Mouse (Mus musculus): ENCODE measurements around the gene Ankrd13c.

The Ankrd13c gene

DNA sequence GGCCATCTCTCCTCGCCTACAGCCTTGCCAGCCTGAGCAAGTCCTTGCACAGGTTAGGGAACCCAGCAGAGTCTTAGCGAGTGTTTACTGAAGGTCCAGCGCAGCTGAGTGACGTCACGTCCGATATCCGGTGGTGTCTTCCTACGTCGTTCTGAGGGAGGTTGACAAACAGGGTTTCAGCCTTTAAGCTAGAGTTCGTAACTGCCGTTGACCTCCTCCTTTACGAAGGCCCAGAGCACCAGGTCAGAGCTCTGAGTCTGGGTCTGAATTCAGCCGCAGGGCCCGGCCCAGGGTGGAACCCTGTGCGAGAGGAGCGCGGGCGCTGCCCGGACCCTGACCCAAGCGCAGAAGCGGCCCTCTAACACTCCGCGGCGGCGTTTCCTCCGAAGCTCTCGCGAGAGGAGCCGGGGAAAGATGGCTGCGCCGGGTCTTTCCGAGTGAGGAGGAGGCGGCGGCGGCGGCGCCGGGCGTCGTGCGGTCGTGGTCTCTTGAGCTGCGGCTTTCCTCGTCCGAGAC is at the start of gene Ankrd13c:
Gene Ankrd13c, plus strand, starts transcription at position 397 of the 516 bp plus-strand sequence.
- peak; percentile 95 for DNase-seq (ENCODE audit: low read depth, low spot score)
- Histone ChIP-seq H3K27me3 (ENCODE audit: control insufficient read depth, insufficient read depth, low read length, poor library complexity, severe bottlenecking) (no peaks in the 10 kb centered on the region), H3K36me3 (ENCODE audit: control insufficient read depth, insufficient read depth, low read length, poor library complexity, severe bottlenecking) (no peaks in the 10 kb centered on the region)

GRCm38 (mm10) chr3:157897645-157898044 is 49.4 kb upstream of the Ankrd13c start:
- no peaks in the 10 kb centered on the region for H3K36me3 ChIP-seq (ENCODE audit: control insufficient read depth, insufficient read depth, low read length, poor library complexity, severe bottlenecking)
- DNase-seq (ENCODE audit: low read depth, low spot score) = no peak

GRCm38 (mm10) chr3:157899986-157900385 is 47.1 kb upstream of the Ankrd13c start:
- Histone ChIP-seq H3K36me3 (ENCODE audit: control insufficient read depth, insufficient read depth, low read length, poor library complexity, severe bottlenecking) (no peaks in the 10 kb centered on the region), H3K27me3 (ENCODE audit: control insufficient read depth, insufficient read depth, low read length, poor library complexity, severe bottlenecking) (no peaks in the 10 kb centered on the region)
- DNase-seq (ENCODE audit: low read depth, low spot score) = no peak

More at GRCm38 (mm10) chr3:157897645-157898044, 49.4 kb upstream of the Ankrd13c start:
- no peaks in the 10 kb centered on the region for H3K27me3 ChIP-seq (ENCODE audit: control insufficient read depth, insufficient read depth, low read length, poor library complexity, severe bottlenecking)

DNA sequence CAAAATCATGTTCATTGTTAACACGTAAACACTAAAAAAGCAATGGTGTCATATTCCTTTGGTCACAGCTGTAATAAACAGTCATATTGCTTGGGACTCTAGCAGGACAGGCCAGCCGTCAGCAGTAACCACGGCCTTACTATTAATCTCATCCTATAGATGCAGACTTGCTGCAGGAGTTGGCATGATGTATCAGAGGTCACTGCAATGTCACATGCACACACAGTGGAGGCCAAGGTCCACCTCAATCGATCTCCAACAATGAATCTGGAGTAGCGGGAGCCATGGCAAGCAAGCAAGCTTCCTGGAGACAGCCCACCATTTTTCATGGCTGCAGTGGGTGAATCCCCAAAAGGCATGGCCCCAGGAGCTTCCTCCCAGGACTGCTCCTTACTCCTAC is 45.3 kb upstream of the Ankrd13c start:
- no peaks in the 10 kb centered on the region for H3K27me3 ChIP-seq (ENCODE audit: control insufficient read depth, insufficient read depth, low read length, poor library complexity, severe bottlenecking)
- H3K36me3 ChIP-seq (ENCODE audit: control insufficient read depth, insufficient read depth, low read length, poor library complexity, severe bottlenecking) = no peaks in the 10 kb centered on the region
- DNase-seq (ENCODE audit: low read depth, low spot score) = no peak

GRCm38 (mm10) chr3:157908166-157908565 is 38.9 kb upstream of the Ankrd13c start:
- no peak for DNase-seq (ENCODE audit: low read depth, low spot score)
- Histone ChIP-seq H3K36me3 (ENCODE audit: control insufficient read depth, insufficient read depth, low read length, poor library complexity, severe bottlenecking) (no peaks in the 10 kb centered on the region), H3K27me3 (ENCODE audit: control insufficient read depth, insufficient read depth, low read length, poor library complexity, severe bottlenecking) (no peaks in the 10 kb centered on the region)

GRCm38 (mm10) chr3:157910262-157910661 is 36.8 kb upstream of the Ankrd13c start:
- no peaks in the 10 kb centered on the region for H3K36me3 ChIP-seq (ENCODE audit: control insufficient read depth, insufficient read depth, low read length, poor library complexity, severe bottlenecking)
- no peak for DNase-seq (ENCODE audit: low read depth, low spot score)

GRCm38 (mm10) chr3:157912155-157912554 is 34.9 kb upstream of the Ankrd13c start:
- no peak for DNase-seq (ENCODE audit: low read depth, low spot score)
- no peaks in the 10 kb centered on the region for H3K27me3 ChIP-seq (ENCODE audit: control insufficient read depth, insufficient read depth, low read length, poor library complexity, severe bottlenecking)
- H3K36me3 ChIP-seq (ENCODE audit: control insufficient read depth, insufficient read depth, low read length, poor library complexity, severe bottlenecking) = no peaks in the 10 kb centered on the region

More at GRCm38 (mm10) chr3:157910262-157910661, 36.8 kb upstream of the Ankrd13c start:
- H3K27me3 ChIP-seq (ENCODE audit: control insufficient read depth, insufficient read depth, low read length, poor library complexity, severe bottlenecking) = no peaks in the 10 kb centered on the region

DNA sequence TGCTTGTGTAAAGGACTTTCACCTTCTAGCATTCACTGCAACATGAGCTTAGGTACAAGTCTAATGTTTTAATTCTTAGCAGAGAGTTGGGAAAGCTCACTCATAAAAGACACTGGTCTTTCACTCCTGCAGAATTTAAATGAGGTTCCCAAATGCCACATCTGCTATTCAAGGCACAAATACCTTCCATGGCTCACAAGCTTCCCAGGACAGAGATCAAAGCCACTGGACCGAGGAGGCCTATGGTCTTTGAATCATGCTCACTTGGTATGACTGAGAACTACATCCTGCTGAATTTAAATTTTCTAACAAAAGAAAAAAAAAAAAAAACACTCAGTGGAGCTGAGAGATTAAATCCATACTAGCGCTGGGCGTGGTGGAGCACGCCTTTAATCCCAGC is 30.7 kb upstream of the Ankrd13c start:
- no peaks in the 10 kb centered on the region for H3K36me3 ChIP-seq (ENCODE audit: control insufficient read depth, insufficient read depth, low read length, poor library complexity, severe bottlenecking)
- no peak for DNase-seq (ENCODE audit: low read depth, low spot score)
- H3K27me3 ChIP-seq (ENCODE audit: control insufficient read depth, insufficient read depth, low read length, poor library complexity, severe bottlenecking) = no peaks in the 10 kb centered on the region

DNA sequence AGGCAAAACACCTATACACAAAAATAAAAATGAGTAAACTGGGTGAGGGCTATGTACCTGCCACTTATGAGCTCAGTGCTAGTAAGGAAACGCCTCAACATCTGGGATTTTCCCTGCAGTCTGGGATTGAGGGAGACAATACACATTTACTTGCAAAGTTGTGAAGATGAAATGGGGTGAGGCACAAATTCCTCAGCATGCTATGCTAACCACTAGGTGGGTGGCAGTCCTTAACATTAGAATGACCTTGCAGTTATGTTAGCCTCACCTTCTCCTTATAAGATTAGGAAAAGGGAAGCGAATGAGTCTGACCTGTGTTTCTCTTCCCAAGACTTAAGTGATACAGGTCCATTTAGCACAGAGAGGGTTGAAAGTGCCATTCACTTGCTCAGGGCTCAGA is 25.7 kb upstream of the Ankrd13c start:
- H3K27me3 ChIP-seq (ENCODE audit: control insufficient read depth, insufficient read depth, low read length, poor library complexity, severe bottlenecking) = no peaks in the 10 kb centered on the region
- H3K36me3 ChIP-seq (ENCODE audit: control insufficient read depth, insufficient read depth, low read length, poor library complexity, severe bottlenecking) = no peaks in the 10 kb centered on the region
- no peak for DNase-seq (ENCODE audit: low read depth, low spot score)

- Histone ChIP-seq H3K36me3 (ENCODE audit: control insufficient read depth, insufficient read depth, low read length, poor library complexity, severe bottlenecking) (no peaks in the 10 kb centered on the region), H3K27me3 (ENCODE audit: control insufficient read depth, insufficient read depth, low read length, poor library complexity, severe bottlenecking) (no peaks in the 10 kb centered on the region)
- no peak for DNase-seq (ENCODE audit: low read depth, low spot score)
Measured at GRCm38 (mm10) chr3:157923268-157923835, 23.7 kb upstream of the Ankrd13c start.

GRCm38 (mm10) chr3:157924692-157925328 is 22.2 kb upstream of the Ankrd13c start, which contains the start of gene Cth:
Cth (minus strand) TSS chr3:157925077.
- H3K27me3 ChIP-seq (ENCODE audit: control insufficient read depth, insufficient read depth, low read length, poor library complexity, severe bottlenecking) = no peaks in the 10 kb centered on the region
- peak; percentile 73 for DNase-seq (ENCODE audit: low read depth, low spot score)
- no peaks in the 10 kb centered on the region for H3K36me3 ChIP-seq (ENCODE audit: control insufficient read depth, insufficient read depth, low read length, poor library complexity, severe bottlenecking)

DNA sequence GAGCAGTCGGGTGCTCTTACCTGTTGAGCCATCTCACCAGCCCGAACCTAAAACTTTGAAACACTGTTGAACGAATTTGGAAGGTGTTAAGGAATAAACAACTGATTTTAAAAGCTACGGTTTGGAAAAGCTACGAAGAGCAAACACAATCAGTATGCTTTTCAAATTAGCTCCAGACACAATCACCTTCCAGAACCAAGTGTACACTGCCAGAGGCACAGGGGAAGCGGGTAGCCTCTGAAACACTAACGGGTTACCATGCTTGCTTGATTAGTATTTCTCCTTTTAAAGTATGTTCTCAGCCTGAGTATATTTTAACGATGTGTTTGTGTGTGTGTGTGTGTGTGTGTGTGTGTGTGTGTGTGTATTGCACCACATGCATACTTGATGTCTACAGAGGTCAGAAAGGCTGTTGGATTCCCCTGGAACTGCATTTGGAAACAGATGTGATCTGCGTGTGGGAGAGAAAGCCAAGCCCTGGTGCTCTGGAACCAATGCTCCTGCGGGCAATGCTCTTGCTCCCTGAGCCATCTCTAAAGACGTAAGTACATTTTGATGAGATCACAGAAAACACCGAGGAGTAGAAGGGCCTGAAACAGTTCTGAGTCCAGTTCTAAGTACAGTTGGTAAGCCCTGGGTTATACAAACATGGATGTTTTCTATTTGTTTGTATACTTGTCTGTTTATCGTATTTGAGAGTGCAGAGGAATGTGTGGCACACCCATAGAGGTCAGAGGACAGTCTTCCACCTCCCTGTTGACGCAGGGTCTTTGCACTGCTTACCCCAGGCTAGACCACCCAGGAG is 21.1 kb upstream of the Ankrd13c start:
- Histone ChIP-seq H3K36me3 (ENCODE audit: control insufficient read depth, insufficient read depth, low read length, poor library complexity, severe bottlenecking) (no peaks in the 10 kb centered on the region), H3K27me3 (ENCODE audit: control insufficient read depth, insufficient read depth, low read length, poor library complexity, severe bottlenecking) (no peaks in the 10 kb centered on the region)
- DNase-seq (ENCODE audit: low read depth, low spot score) = no peak

DNA sequence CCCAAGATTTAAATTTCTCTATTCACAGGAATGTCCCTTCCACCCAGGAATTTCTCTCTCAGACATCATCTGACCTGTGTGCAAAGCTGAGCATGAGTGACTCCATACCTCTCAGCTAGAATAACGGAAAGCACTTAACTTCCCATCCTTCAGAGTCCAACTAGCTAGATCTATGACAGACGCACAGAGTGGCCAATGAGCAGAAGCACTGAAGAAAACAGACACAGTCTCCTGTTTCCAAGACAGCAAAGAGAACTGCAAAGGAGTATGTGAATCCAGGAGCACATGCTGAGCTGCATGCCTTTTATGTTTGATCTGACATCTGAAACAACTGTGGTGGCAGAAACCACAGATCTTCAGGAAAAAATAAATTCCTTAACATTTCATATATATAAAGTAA is 20.3 kb upstream of the Ankrd13c start:
- DNase-seq (ENCODE audit: low read depth, low spot score) = no peak
- Histone ChIP-seq H3K27me3 (ENCODE audit: control insufficient read depth, insufficient read depth, low read length, poor library complexity, severe bottlenecking) (no peaks in the 10 kb centered on the region), H3K36me3 (ENCODE audit: control insufficient read depth, insufficient read depth, low read length, poor library complexity, severe bottlenecking) (no peaks in the 10 kb centered on the region)

GRCm38 (mm10) chr3:157928731-157929130 is 18.3 kb upstream of the Ankrd13c start:
- Histone ChIP-seq H3K27me3 (ENCODE audit: control insufficient read depth, insufficient read depth, low read length, poor library complexity, severe bottlenecking) (no peaks in the 10 kb centered on the region), H3K36me3 (ENCODE audit: control insufficient read depth, insufficient read depth, low read length, poor library complexity, severe bottlenecking) (no peaks in the 10 kb centered on the region)
- no peak for DNase-seq (ENCODE audit: low read depth, low spot score)

- DNase-seq (ENCODE audit: low read depth, low spot score) = no peak
- Histone ChIP-seq H3K27me3 (ENCODE audit: control insufficient read depth, insufficient read depth, low read length, poor library complexity, severe bottlenecking) (no peaks in the 10 kb centered on the region), H3K36me3 (ENCODE audit: control insufficient read depth, insufficient read depth, low read length, poor library complexity, severe bottlenecking) (no peaks in the 10 kb centered on the region)
Measured at GRCm38 (mm10) chr3:157929417-157929816, 17.6 kb upstream of the Ankrd13c start.
